Mouse (Mus musculus) neural tube, embryonic 13.5 days (tissue): ENCODE measurements around the gene Taf1d. TPM values are rescaled to one million over a fixed set of nuclear protein-coding genes. Genes with fewer than 3 reads are reported as not detected.
"Not testable (repeated sequence)": the region's sequence is repeated elsewhere in the genome, so short reads cannot be mapped to it uniquely, and the experiment has no call there.

ENCODE experiments used
- ATAC-seq: fragments of 200-750 bp; cut with Nextera tagmentation; 2 replicates; pipeline ENCODE4 v1.8.0; 2017; ENCODE audit warnings: low read depth, mild to moderate bottlenecking, moderate TSS enrichment, moderate library complexity
- H3K27ac ChIP-seq: fragments of 300-500 bp; sonication (generic); replicated peaks from 2 replicates; pipeline ENCODE4 v1.5.1; 2015; ENCODE audit warnings: moderate library complexity, mild to moderate bottlenecking, inconsistent platforms
- H3K27me3 ChIP-seq: fragments of 300-500 bp; sonication (generic); 2 replicates; pipeline ENCODE4 v1.6.1; 2015; ENCODE audit warnings: mild to moderate bottlenecking, inconsistent platforms
- H3K36me3 ChIP-seq: fragments of 300-500 bp; sonication (generic); 2 replicates; pipeline ENCODE4 v1.6.1; 2015; ENCODE audit warnings: mild to moderate bottlenecking, inconsistent platforms
- H3K4me1 ChIP-seq: fragments of 300-500 bp; sonication (generic); replicated peaks from 2 replicates; pipeline ENCODE4 v1.6.1; 2015; ENCODE audit warnings: inconsistent platforms
- H3K4me2 ChIP-seq: fragments of 300-500 bp; sonication (generic); 2 replicates; pipeline ENCODE4 v1.6.1; 2015; ENCODE audit warnings: inconsistent platforms, mild to moderate bottlenecking, moderate library complexity
- H3K4me3 ChIP-seq: fragments of 300-500 bp; sonication (generic); 2 replicates; pipeline ENCODE4 v1.5.1; 2015; ENCODE audit warnings: mild to moderate bottlenecking, inconsistent platforms
- H3K9ac ChIP-seq: fragments of 300-500 bp; sonication (generic); 2 replicates; pipeline ENCODE4 v1.6.1; 2015; ENCODE audit warnings: moderate library complexity, mild to moderate bottlenecking, inconsistent platforms
- H3K9me3 ChIP-seq: fragments of 300-500 bp; sonication (generic); 2 replicates; pipeline ENCODE4 v1.6.1; 2016; ENCODE audit warnings: inconsistent platforms
- WGBS: fragments of 180-500 bp; shearing (Covaris S2); methylation state at CpG from one replicate; pipeline ENCODE4 v1.1.7; 2015; 5-methylcytosine and 5-hydroxymethylcytosine counted together
- polyA plus RNA-seq: library from polyadenylated mRNA; unstranded; fragments of >200 nt; fragmentation: Nextera tagmentation; extraction: Ambion mirVana; gene quantifications from 2 replicates; pipeline ENCODE4 v1.2.1, GENCODE M21; 2015

The Taf1d gene
- polyA plus RNA-seq, 1 experiment from 2014 or later, result 53.0 TPM

- no peaks in the 10 kb centered on the region for H3K4me1 ChIP-seq
- H3K4me3 ChIP-seq, result no peak overlapping the region
- no peaks in the 10 kb centered on the region for H3K27me3 ChIP-seq
- peaks cover 37% of the 10 kb centered on the region for H3K36me3 ChIP-seq
- H3K4me2 ChIP-seq, result no peak overlapping the region
- no peaks in the 10 kb centered on the region for H3K9me3 ChIP-seq
- no peak overlapping the region for H3K27ac ChIP-seq
- WGBS, result 84% methylated on average over 3 of the region's 3 CpGs
- H3K9ac ChIP-seq, result no peak overlapping the region
- no peak for ATAC-seq
These were observed 17.6 kb upstream of the Taf1d start for GRCm38 (mm10) chr9:15288402-15288801.

GRCm38 (mm10) chr9:15289251-15289650 is 16.8 kb upstream of the Taf1d start:
- ATAC-seq, result no peak

GRCm38 (mm10) chr9:15297112-15297511 is 8.9 kb upstream of the Taf1d start:
- H3K27ac ChIP-seq, result no peak overlapping the region
- no peaks in the 10 kb centered on the region for H3K9me3 ChIP-seq
- 86% methylated on average over 7 of the region's 7 CpGs for WGBS
- H3K4me1 ChIP-seq, result no peaks in the 10 kb centered on the region
- peaks cover 23% of the 10 kb centered on the region; the same call in 1 of the 2 replicates for H3K36me3 ChIP-seq
- no peak overlapping the region for H3K4me3 ChIP-seq
- no peak for ATAC-seq
- H3K9ac ChIP-seq, result no peak overlapping the region
- no peak overlapping the region for H3K4me2 ChIP-seq
- no peaks in the 10 kb centered on the region for H3K27me3 ChIP-seq

More at GRCm38 (mm10) chr9:15289251-15289650, 16.8 kb upstream of the Taf1d start:
- no peaks in the 10 kb centered on the region for H3K27me3 ChIP-seq
- H3K9ac ChIP-seq, result no peak overlapping the region
- H3K36me3 ChIP-seq, result peaks cover 43% of the 10 kb centered on the region
- no peaks in the 10 kb centered on the region for H3K9me3 ChIP-seq
- H3K27ac ChIP-seq, result no peak overlapping the region
- WGBS, result 91% methylated on average over 6 of the region's 6 CpGs
- H3K4me2 ChIP-seq, result no peak overlapping the region
- H3K4me3 ChIP-seq, result no peak overlapping the region
- H3K4me1 ChIP-seq, result no peaks in the 10 kb centered on the region

- no peaks in the 10 kb centered on the region for H3K9me3 ChIP-seq
- H3K9ac ChIP-seq, result no peak overlapping the region
- no peaks in the 10 kb centered on the region for H3K27me3 ChIP-seq
- no peak overlapping the region for H3K4me2 ChIP-seq
- no peak for ATAC-seq
- WGBS, result 32% methylated on average over 2 of the region's 2 CpGs
- no peak overlapping the region for H3K4me3 ChIP-seq
- no peak overlapping the region for H3K27ac ChIP-seq
- no peaks in the 10 kb centered on the region for H3K4me1 ChIP-seq
- peaks cover 16% of the 10 kb centered on the region; the same call in 1 of the 2 replicates for H3K36me3 ChIP-seq
These were observed 7.6 kb upstream of the Taf1d start for GRCm38 (mm10) chr9:15298451-15298850.

- H3K4me1 ChIP-seq, result peaks cover 3% of the 10 kb centered on the region; the same call in 1 of the 2 replicates
- H3K27me3 ChIP-seq, result no peaks in the 10 kb centered on the region
- no peak overlapping the region for H3K9ac ChIP-seq
- 0 out of 2 replicates have a peak, but pooled peaks cover 11% of the 10 kb centered on the region for H3K36me3 ChIP-seq
- no peak overlapping the region for H3K4me3 ChIP-seq
- 87% methylated on average over 5 of the region's 5 CpGs for WGBS
- H3K4me2 ChIP-seq, result no peak overlapping the region
- H3K27ac ChIP-seq, result no peak overlapping the region
- ATAC-seq, result no peak
- no peaks in the 10 kb centered on the region for H3K9me3 ChIP-seq
These were observed 6.0 kb upstream of the Taf1d start for GRCm38 (mm10) chr9:15300056-15300455.

GRCm38 (mm10) chr9:15301399-15301798 is 4.6 kb upstream of the Taf1d start:
- no peaks in the 10 kb centered on the region for H3K27me3 ChIP-seq
- H3K4me3 ChIP-seq, result no peak overlapping the region
- peak overlapping the region; percentile 46; the same call in 1 of the 2 replicates for H3K27ac ChIP-seq
- no peak for ATAC-seq
- H3K4me2 ChIP-seq, result no peak overlapping the region
- H3K9me3 ChIP-seq, result no peaks in the 10 kb centered on the region
- 0 out of 2 replicates have a peak, but pooled peaks cover 10% of the 10 kb centered on the region for H3K36me3 ChIP-seq
- peaks cover 11% of the 10 kb centered on the region for H3K4me1 ChIP-seq
- H3K9ac ChIP-seq, result no peak overlapping the region
- WGBS, result 53% methylated on average over 6 of the region's 6 CpGs

GRCm38 (mm10) chr9:15302006-15302405 is 4.0 kb upstream of the Taf1d start:
- H3K4me2 ChIP-seq, H3K27ac ChIP-seq, H3K9ac ChIP-seq, ATAC-seq, H3K4me3 ChIP-seq, H3K36me3 ChIP-seq, H3K27me3 ChIP-seq, H3K9me3 ChIP-seq: not testable (repeated sequence)
- 82% methylated on average over 6 of the region's 6 CpGs for WGBS
- peaks cover 16% of the 10 kb centered on the region for H3K4me1 ChIP-seq

GRCm38 (mm10) chr9:15302881-15303280 is 3.1 kb upstream of the Taf1d start:
- Histone ChIP-seq H3K4me3 (no peak overlapping the region), H3K36me3 (no peaks in the 10 kb centered on the region), H3K27me3 (no peaks in the 10 kb centered on the region), H3K9me3 (no peaks in the 10 kb centered on the region), H3K9ac (no peak overlapping the region), H3K4me1 (peaks cover 25% of the 10 kb centered on the region), H3K4me2 (no peak overlapping the region), H3K27ac (no peak overlapping the region)
- 69% methylated on average over 2 of the region's 2 CpGs for WGBS
- ATAC-seq, result no peak

GRCm38 (mm10) chr9:15306398-15307119 is 545 bp downstream of the Taf1d start, which contains the start of gene 4931406C07Rik:
4931406C07Rik (minus strand) TSS chr9:15306448.
- Histone ChIP-seq H3K4me3 (peak within 1 kb of the TSS; percentile 91), H3K4me1 (peaks cover 46% of the 10 kb centered on the region), H3K4me2 (peak within 1 kb of the TSS; percentile 85), H3K36me3 (peaks cover 30% of the 10 kb centered on the region), H3K9ac (peak within 1 kb of the TSS; percentile 94), H3K9me3 (no peaks in the 10 kb centered on the region), H3K27ac (peak within 1 kb of the TSS; percentile 91), H3K27me3 (no peaks in the 10 kb centered on the region)
- WGBS, result under 1% methylated on average over 35 of the region's 35 CpGs
- ATAC-seq, result peak; percentile 89

- peak overlapping the region; percentile 94 for H3K9ac ChIP-seq
- H3K27me3 ChIP-seq, result no peaks in the 10 kb centered on the region
- H3K4me2 ChIP-seq, result peak overlapping the region; percentile 85
- H3K36me3 ChIP-seq, result peaks cover 37% of the 10 kb centered on the region
- peaks cover 46% of the 10 kb centered on the region for H3K4me1 ChIP-seq
- ATAC-seq, result no peak
- peak overlapping the region; percentile 91 for H3K4me3 ChIP-seq
- WGBS, result 9% methylated on average over 6 of the region's 6 CpGs
- 0 out of 2 replicates have a peak overlapping the region, but pooled peaks have one; percentile 91 for H3K27ac ChIP-seq
- no peaks in the 10 kb centered on the region for H3K9me3 ChIP-seq
These were observed 1.2 kb downstream of the Taf1d start for GRCm38 (mm10) chr9:15307257-15307656.

- no peak overlapping the region for H3K4me3 ChIP-seq
These were observed 2.2 kb downstream of the Taf1d start for GRCm38 (mm10) chr9:15308254-15308653.

GRCm38 (mm10) chr9:15309425-15309824 is 3.4 kb downstream of the Taf1d start:
- Histone ChIP-seq H3K4me1 (peaks cover 46% of the 10 kb centered on the region), H3K9me3 (no peaks in the 10 kb centered on the region), H3K4me2 (no peak overlapping the region), H3K27ac (no peak overlapping the region), H3K4me3 (no peak overlapping the region), H3K36me3 (peaks cover 58% of the 10 kb centered on the region), H3K27me3 (no peaks in the 10 kb centered on the region), H3K9ac (0 out of 2 replicates have a peak overlapping the region, but pooled peaks have one; percentile 5)
- no peak for ATAC-seq
- 80% methylated on average over 4 of the region's 4 CpGs for WGBS

More at GRCm38 (mm10) chr9:15308254-15308653, 2.2 kb downstream of the Taf1d start:
- H3K4me2 ChIP-seq, result peak overlapping the region; percentile 85
- H3K27ac ChIP-seq, result no peak overlapping the region
- H3K27me3 ChIP-seq, result no peaks in the 10 kb centered on the region
- H3K36me3 ChIP-seq, result peaks cover 46% of the 10 kb centered on the region
- H3K9me3 ChIP-seq, result no peaks in the 10 kb centered on the region
- H3K9ac ChIP-seq, result no peak overlapping the region
- 62% methylated on average over 2 of the region's 2 CpGs for WGBS
- peaks cover 46% of the 10 kb centered on the region for H3K4me1 ChIP-seq
- ATAC-seq, result no peak
